Mouse (Mus musculus): ENCODE data around the gene Bcas3. TPM values are rescaled to one million over a fixed set of nuclear protein-coding genes. Genes with fewer than 3 reads are reported as not detected.

Gene Bcas3
- total RNA-seq, 2 experiments from 2014 or later = 33.5 to 40.0 TPM

DNA sequence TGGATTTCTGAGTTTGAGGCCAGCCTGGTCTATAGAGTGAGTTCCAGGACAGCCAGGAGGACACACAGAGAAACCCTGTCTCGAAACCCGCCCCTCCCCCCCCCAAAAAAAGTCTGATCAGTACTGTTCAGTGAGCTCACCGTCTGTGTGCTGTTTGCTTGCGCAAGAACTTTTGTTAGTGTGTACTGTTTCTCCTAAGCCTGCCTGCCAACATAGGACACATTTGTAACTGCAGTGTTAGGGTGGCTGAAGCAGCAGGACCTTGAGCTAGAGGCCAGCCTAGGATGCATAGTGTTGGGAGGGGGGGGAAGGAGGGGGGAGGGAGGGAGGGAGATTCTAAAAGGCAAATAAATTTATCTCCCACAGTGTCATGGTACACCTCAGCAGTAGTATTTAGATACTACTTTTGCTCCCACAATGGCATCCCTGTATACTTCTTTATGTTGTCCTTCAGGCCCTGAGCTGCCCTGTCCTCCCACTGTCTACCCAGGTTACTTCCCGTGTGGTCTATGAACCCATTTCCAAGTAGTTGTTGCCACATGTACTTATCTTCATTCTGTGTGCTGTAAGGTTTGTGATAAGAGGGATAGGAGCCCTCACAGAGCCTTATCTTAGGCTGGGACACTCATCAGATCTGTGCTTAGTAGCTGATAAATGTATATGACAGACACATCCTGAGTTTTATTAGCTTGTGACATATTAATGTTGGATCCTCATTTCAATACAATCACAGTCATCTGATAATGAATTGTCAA lies 176.7 kb downstream of the Bcas3 start:
- DNase-seq = peak; percentile 37

DNA sequence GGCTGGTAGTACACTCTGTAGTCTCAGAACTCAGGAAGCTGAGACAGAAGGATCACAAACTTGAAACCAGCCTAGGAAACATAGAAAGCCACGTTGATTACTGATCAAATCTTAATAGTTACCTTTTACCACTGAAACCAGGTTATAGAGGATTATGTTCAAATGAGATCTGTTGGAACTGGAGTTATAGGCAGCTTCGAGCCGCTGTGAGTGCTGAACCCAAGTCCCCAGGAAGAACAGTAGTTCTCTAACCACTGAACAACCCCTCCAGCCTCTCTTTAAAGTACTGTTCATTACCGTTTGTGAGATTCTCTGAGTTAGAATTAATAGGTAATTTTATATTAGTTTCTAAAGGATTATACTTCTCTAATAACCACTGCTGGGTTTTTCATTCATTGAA lies 188.0 kb downstream of the Bcas3 start:
- DNase-seq = no peak

DNA sequence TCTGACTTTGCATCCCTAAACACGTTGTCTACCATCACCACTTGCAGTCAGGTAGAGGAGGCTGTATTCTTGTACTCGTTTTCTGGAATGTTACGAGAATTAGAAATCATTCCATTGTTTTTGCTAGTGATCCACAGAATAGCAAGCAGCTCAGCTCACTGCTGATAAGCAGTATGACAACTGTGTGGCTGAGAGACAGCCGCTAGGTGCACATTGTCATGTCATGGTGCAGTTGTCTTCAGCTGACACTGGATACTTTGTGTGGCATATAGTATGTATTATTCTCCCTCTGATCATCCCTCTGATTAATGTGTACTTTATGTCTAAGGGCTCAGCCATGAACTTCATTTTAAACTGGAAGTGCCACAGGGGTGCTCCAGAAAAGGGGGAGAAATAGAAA lies 190.3 kb downstream of the Bcas3 start:
- no peak for DNase-seq

DNA sequence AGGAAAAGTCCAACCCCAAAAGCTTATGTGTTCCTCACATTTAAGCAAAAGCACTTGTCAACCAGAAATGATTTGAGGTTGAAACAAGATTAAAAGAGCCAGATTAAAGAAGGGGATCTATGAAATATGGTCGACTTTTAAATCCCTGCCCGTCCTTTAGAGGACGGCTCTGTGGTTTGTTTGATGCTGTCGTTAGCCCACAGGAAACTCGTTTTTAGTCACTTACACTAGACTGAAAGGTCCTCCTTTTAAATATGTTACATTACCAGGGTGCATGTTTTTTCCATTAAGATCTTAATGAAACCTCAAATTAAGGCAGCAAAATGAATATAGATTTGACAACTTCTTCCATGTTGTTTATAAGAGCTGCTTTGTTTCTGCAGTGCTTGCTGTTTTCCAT lies 192.6 kb downstream of the Bcas3 start:
- no peak for DNase-seq

DNA sequence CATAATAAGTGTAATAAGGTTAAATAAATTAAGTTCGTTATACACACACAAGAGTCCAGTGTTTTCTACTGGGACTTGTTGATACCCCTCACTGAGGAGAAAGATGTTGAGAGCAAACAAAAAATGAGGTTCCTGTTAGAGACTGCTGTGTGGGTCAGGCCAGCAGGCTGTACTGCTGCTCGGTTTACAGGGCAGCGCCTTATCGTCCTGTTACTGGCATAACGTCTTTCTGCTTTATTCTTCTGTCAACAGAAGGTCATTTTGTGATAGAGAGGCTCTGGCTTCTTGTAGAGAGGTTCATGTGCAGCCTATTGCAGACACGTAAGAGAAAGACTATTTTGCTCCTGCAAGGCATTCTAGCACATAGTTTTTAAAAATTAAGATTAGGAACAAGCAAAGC lies 195.0 kb downstream of the Bcas3 start:
- no peak for DNase-seq

DNA sequence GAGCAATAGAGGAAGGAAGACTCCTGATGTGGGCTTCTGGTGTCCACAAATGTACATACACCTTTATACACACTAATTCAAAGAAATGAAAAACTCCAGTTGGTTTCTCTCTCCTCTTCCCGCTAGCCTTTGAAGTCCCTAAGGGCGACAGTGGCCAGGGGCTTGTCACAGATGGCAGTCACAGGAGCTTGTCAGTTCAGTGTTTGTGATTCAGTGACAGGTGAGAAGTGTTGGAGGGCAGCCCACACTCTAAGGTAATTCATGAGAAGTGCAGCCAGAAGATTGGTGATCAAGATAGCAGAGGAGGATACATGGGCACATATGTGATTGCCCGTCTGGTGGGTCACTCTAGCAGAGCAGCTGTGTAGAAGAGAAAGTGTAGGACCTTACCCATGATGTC lies 196.7 kb downstream of the Bcas3 start:
- DNase-seq = no peak

DNA sequence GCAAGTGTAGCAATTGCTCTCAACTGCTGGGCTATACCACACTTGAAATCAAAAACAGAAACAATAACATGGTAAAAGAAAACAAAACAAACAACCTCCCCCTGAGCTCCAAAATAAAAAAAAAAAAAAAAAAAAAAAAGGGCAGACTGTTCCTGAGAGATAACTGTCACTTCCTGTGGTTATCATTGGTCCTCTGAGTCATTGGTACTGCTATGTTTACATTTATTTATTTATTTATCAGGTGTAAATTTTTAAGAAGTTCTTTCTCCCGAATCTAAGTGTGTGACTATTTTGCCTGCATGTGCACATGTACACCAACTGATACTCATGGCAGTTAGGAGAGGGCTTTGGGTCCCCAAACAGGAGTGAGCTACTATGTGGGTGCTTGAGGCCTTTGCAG lies 202.1 kb downstream of the Bcas3 start:
- no peak for DNase-seq

DNA sequence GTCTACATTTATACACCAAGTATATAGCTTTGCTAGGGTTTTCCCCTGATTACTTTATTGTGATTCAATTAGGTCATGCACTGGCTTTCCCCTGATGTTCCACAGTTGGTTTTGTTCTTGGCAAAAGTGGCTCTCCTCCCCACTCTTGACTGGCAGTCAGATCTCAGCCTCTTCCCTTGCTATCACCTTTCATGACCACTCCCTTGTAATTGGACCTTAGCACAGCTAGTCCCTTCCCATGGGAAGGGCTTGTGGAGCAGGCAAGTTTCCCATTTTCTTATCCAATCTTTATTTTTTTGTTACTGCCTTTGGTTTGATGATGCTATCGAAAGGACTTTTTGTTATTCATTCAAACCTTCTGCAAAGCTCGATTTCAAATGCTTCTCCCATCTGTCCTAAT lies 202.8 kb downstream of the Bcas3 start:
- no peak for DNase-seq

DNA sequence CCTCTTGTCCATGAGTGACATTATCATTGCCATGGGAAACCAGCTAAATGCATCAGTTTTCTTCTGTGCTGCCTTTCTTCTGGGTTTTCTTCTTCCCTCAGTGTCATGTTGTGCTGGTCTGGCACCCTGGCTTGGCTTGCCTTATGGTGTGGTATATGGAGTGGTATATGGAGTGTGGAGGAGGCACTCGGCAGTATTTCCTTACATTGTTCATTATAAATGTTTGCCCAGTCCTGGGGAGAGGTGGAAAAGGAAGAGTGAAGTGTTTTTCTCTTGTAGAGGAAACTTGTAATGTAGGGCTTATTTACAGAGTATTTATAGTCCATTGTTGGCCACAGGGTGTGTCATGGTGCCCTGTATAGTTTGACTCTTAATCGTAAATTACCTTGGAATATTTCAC lies 212.1 kb downstream of the Bcas3 start:
- DNase-seq = no peak

DNA sequence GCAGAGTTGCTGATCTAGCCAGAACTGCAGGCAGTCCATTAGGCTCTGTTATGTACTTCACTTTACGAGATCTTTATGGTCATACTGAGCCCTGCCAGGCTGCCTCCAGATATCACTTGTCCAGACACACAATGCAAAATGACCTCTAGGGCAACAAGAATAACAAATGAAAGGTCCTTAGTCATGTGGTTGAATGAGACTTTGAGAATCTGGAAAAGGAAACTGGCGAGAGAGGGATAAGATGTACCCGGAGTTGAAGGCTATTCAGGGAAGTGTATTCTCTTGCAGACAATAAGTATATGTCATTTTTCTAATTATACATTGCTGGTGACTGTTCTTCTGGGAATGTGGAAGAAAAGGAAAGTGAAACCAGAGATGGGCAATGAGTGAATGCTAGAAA lies 218.1 kb downstream of the Bcas3 start:
- no peak for DNase-seq

DNA sequence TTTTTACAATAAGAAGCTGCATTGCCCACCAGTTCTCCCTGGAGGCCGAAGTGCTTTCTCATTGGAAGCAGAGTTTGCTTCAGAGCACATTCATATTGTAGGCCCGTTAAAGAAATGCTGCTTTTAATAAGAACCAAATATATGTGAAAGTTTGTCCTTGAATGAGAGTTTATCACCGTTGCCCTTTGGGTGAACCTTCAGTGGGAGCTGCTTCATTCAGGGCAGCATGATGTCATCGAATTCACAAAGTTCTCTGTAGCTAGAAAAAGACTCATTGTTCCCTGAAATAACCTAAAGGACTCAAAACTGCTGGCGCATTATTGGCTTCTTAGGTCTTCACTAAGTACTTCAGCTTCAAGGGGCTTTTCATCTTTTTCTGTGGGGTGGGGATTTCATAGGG lies 219.0 kb downstream of the Bcas3 start:
- peak; percentile 18 for DNase-seq

DNA sequence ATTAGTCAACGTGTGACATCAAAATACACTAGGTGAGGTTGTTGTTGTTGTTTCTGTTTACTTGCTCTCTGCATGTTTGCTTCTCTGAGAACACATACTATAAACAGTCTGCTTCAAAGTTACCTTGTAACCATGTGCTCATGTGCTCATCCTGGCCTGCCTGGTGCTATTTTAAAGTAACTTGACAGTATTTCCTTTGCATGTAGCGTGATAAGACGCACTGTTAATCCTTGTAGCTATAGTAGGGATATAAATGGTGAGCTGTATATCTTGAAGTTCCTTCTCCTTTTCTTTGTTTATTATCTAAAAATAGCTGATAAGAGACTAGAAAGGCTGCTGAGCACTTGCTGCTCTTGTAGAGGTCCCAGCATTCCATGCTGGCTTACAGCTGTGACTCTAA lies 219.6 kb downstream of the Bcas3 start:
- no peak for DNase-seq

DNA sequence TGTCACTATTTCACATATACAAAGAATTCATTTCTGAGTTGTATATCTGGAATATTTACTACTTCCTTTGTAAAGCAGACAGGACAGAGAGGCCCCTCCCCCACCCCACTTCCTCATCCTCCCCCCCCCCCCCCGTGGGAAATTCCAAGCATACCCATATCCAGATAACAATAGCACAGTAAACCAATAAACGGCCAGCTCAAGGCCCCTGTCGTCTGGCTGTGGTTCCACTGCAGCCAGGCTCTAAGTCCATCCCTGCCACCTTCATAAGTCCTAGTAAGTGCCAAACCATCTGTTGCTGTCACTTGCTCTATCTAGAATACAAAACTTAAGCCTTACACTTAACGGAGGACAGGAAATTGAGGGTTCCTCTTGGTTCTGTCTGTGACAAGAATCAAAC lies 221.5 kb downstream of the Bcas3 start:
- DNase-seq = no peak

DNA sequence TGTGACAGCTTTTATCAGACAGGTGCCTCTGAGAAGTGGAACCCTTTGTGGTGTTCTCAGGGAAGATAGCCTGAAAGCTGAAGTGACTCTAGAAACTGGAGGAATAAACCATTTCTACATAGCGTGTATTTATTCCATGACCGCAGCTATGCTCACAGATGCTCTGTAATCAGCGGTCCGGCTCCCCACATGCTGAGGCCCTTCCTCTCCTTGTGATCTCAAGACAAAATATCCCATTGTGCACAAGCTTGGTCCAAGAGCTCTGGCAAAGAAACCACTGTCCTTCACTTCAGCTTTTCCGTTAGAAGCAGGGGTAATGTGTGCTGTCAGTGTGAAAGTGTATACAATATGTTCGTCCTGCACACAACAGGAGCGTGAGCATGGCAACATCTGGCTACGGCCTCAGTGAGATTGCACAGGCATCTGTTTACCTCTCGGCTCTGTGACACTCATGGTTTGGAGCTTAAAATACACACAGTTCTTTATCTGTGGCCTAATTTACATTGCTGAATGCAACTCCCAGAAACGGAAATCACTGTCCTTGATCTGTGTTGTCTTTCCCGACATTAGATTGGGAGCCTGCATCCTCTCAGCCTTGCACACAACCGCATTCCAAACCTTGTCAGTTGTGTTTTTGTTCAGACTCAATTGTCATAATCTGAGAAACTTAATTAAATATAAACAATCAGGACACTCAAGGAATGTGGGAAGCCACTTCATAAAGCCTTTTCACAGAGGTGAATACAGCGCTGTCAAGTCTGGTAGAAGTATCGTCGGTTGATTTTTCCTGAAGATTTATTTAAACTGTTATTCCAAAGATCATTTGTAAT lies 225.1 kb downstream of the Bcas3 start:
- DNase-seq = no peak

DNA sequence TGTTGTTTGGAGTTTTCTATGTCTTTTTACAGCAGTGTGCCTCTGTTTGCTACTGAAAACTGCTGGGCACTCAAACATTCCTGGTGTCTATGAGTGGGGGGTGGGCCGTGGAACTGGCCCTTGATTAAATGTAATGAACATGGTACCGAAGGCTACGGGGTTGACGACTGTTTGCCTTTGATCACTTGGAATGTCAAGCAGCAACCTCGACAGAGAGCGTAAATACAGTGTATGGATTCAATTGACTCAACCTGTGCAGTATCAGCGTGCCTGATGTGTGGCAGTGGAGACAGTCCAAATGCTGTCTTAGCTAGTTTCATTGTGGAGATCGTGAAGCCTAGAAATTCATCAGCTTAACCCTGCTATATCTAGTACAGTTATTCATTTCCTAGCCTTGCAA lies 231.1 kb downstream of the Bcas3 start:
- no peak for DNase-seq

DNA sequence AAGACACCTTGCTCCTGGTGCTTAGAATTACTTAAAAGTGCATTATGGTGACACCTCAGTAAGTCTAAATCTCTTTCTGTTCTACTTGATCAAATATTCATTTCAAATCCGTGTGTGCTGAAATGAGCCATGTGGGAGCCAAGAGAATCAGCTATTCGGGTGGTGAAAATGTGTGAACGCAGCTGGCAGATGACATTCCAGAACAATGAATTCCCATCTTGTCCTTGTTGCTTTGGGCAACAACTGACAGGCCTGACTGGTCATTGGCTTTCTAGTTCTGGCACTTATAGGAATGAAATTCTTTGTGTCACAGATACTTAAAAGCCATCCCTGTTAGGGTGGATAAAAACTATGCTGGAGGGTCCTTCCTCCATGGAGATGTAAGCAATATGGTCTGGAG lies 240.7 kb downstream of the Bcas3 start:
- no peak for DNase-seq

DNA sequence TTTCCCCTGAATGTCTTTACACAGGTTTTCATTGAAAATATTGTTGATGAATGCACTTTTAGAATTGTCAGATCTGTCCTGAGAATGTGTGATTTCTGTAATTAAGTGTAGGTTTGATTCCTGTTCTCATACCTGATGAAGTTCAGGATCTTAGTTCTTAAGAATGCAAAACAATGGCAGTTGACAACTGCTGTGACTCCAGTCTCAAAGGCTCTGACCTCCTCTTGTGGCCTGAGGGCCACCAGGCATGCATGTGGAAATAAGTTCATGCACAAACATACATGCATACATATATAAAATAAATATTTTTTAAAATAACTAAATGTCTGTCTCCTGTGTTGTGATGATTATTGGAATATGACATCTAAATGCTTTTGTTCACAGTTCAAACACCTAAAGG lies 246.3 kb downstream of the Bcas3 start:
- DNase-seq = no peak

DNA sequence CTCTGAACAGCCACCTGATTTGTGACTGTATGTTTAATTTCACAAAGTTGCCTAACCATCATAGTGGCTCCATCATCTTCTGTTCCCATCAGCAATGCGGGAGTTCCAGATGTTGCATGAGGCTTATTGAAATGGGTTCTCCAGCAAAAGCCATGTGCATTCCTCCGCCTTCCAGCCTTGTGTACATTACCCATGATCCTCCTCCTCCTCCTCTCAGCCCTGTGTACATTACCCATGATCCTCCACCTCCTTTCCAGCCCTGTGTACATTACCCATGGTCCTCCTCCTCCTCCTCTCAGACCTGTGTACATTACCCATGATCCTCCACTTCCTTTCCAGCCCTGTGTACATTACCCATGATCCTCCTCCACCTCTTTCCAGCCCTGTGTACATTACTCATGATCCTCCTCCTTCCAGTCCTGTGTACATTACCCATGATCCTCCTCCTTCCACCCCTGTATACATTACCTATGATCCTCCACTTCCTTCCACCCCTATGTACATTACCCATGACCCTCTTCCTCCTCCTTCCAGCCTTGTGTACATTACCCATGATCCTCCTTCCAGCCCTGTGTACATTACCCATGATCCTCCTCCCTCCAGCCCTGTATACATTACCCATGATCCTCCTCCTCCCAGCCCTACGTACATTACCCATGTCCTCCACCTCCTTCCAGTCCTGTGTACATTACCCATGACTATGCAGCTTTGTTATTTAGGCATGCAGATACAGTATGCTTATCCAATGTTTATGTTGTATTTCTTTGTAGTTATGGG lies 250.8 kb downstream of the Bcas3 start:
- no peak for DNase-seq

DNA sequence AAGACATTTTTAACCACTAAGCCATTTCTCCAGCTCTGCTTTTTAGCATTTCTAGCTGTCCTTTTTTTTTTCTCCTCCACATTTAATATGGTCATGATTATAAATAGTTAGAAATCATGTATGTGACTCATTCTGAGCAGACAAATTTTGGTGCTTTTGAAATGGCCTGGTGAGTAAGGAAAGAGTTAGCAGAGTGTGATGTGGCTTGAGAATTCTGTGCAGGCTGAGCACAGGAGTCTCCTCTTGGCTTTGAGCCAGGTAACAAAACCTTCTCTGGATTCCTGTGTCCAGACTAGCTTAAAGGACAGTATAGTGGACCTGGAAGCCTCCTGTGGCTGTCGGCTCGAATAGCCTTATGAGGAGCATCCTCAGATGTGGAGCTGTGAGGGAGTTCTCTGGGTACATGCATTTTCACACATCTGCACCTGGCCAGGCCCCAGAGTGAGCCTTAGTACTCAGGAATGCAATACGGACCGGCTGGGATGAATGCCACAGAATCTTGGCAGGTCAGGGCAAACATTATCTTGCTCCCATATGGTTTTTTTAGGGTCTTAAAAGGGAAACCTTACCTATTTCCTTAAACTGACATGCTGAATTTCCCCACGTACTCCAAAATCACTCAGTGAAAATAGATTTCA lies 256.5 kb downstream of the Bcas3 start:
- DNase-seq = no peak

DNA sequence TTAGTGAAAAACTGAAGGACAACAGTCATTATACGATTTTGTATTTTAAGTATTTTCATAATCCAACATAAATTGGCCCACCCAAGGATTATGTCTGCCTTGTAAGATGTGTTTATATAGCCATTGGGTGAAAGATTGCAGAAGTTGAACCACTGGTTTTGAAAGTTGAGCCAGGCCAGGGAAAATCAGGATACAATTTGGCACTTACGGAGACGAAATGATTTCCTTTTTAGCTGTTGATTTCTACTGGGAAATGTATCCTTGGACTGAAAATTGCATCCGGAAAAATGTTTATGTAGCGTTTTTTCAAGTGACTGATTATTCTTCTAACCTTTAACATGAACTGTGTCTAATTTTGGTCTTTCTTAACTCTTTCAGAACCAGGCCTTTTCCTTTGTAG lies 260.1 kb downstream of the Bcas3 start:
- DNase-seq = no peak

DNA sequence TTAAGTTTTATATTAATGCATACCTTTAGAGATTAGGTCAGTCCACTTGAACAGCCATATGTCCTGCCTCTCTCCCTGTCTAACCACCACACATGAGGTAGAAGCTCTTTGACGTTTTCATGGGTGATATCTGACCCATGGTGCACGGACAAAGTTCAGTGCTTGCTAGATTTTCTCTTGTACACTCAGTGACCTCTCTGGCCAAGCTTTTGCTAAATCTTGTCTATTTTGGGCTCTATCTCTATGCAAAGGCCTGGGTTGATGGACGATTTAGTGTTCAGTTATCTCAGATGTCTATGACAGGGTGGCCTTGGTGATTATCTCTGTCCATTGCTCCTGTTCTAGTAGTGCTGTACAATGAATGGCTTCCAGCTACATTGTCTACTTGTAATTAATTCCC lies 260.6 kb downstream of the Bcas3 start:
- no peak for DNase-seq

DNA sequence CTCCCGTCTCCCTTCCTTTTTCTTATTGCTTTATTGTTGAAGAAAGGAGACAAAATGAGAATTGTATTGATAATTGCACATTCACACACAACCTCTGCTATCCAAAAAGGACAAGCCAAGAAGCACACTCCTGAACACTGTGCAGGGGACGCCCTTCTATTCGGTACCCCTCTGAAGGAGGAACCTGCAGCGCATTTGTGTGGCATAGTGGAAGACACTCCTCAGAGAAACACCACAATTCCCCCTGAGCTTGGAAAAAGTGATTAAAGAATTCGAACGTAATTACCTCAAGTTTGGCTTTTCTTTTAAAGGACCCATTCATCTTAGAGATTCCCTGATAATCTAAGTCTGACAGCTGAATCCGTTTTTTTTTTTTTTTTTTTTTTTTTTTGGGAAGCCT lies 261.5 kb downstream of the Bcas3 start:
- DNase-seq = no peak

DNA sequence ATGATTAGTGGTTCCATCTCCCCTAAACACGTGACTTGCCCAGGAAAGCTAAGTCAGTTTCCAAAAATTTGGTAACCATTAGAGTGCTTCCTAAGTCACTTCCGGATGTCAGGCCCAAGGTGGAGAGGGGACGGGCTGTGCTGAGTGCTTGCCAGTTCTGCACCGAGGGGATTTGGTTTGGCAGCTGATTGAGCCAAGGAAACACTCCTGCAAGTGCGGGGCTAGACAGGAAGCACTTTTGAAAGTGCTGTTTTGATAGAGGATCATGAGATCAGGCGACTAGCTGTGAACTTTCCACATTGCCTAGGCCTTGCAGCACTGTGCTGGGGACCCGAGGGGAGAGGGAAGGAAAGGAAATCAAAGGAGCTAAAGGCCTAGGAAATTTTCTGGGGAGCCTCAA lies 262.5 kb downstream of the Bcas3 start:
- peak; percentile 58 for DNase-seq
